Mouse (Mus musculus) erythroblast, embryonic 14.5 days (primary cell): ENCODE data around the gene Med8.

Experiments
- GATA1 ChIP-seq: IDR thresholded peaks from 2 replicates; pipeline ENCODE4 v1.6.1; 2012; ENCODE audit warnings: low read length, inconsistent platforms, mixed read lengths
- TAL1 ChIP-seq: IDR thresholded peaks from 3 replicates; pipeline ENCODE4 v1.6.1; 2012; ENCODE audit warnings: low read length, inconsistent platforms, mixed read lengths

DNA sequence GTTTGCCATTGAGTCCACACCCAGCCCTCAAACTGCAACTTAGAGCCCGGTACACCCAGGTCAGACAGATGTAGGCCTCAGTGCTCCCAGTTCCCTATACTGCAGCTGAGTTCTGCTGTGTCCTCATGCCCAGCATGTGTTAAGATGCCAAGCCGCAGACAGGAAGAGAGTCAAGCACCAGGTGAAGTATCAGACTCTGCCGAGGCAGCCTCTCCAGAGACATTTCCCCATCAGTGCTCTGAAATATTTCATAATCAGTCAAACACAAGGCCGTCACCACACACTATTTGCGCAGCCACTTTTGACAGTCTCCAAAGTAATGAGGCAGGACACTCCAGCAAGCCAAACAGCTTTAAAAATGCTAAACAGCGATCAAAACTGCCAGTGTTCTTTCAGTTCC is 10.7 kb upstream of the Med8 start:
- no peak for TF ChIP-seq GATA1
- no peak for TF ChIP-seq TAL1
